ENCODE assay signal across 25 mouse cellular contexts in genomic region chr8:116466586-116466985, GRCm38 (mm10). TPM values are rescaled to one million over a fixed set of nuclear protein-coding genes. Genes with fewer than 3 reads are reported as not detected.
DNase-seq lines count a peak whose midpoint lies in the region; TF ChIP-seq lines count a peak whose summit lies in the region.
"Had no signal": no experiment of that assay in that cellular context is flagged by ENCODE, and none has a peak within 500 bp of the region (broad histone marks: within the 10 kb centered on the region; RNA-seq: fewer than 3 reads in every experiment).

No protein-coding gene starts in this region.

- no peaks in the 10 kb centered on the region for H3K27me3 ChIP-seq in kidney, adult 2 months (replicated peaks; ENCODE audit: control insufficient read depth, insufficient read depth, low read length)
- H3K27me3 ChIP-seq: embryonic facial prominence, embryonic 12.5 days; embryonic facial prominence, embryonic 15.5 days; forebrain, embryonic 12.5 days had no signal

- intact Hi-C loops in gastrocnemius, adult 2 months (cut with DNase I), result no loop called here
- intact Hi-C loops in gastrocnemius, postnatal 14 days (cut with DNase I; ENCODE audit: low total_unique reads), result no loop called here
- intact Hi-C loops in heart, postnatal 25 days (cut with DNase I), result no loop called here

- TF ChIP-seq CTCF in gastrocnemius, adult 2 months (IDR thresholded peaks at IDR 0.05), result no peak
- no peak for TF ChIP-seq CTCF in kidney, adult 2 months (conservative IDR thresholded peaks at IDR 0.05; ENCODE audit: insufficient read depth, insufficient read length, low read depth, low read length)

- TF ChIP-seq POLR2A in kidney, adult 2 months (IDR thresholded peaks at IDR 0.05; ENCODE audit: low read depth, low read length), result no peak

- WGBS in kidney, adult 2 months, result 73% methylated on average over 7 of the region's 7 CpGs

- no peaks in the 10 kb centered on the region for H3K4me1 ChIP-seq in kidney, adult 2 months (ENCODE audit: control insufficient read depth, insufficient read depth, low read length)
- H3K4me1 ChIP-seq: embryonic facial prominence, embryonic 12.5 days; embryonic facial prominence, embryonic 15.5 days; forebrain, embryonic 10.5 days; forebrain, embryonic 12.5 days had no signal

- no peak overlapping the region for H3K4me3 ChIP-seq in gastrocnemius, adult 2 months
- no peak overlapping the region for H3K4me3 ChIP-seq in kidney, adult 2 months (ENCODE audit: insufficient read depth, low read depth, low read length)
- H3K4me3 ChIP-seq: embryonic facial prominence, embryonic 12.5 days; embryonic facial prominence, embryonic 15.5 days; erythroblast, embryonic 14.5 days; forebrain, embryonic 10.5 days; forebrain, embryonic 12.5 days had no signal

- peak overlapping the region; percentile 16; the same call in 1 of the 2 replicates for H3K27ac ChIP-seq in gastrocnemius, adult 2 months
- H3K27ac ChIP-seq in kidney, adult 2 months (ENCODE audit: insufficient read depth, low read depth, low read length), result no peak overlapping the region
- H3K27ac ChIP-seq: embryonic facial prominence, embryonic 12.5 days; embryonic facial prominence, embryonic 15.5 days; forebrain, embryonic 10.5 days; forebrain, embryonic 12.5 days had no signal

- H3K36me3 ChIP-seq in kidney, adult 2 months (ENCODE audit: control insufficient read depth, insufficient read depth, low read length), result no peaks in the 10 kb centered on the region
- H3K36me3 ChIP-seq: embryonic facial prominence, embryonic 12.5 days; embryonic facial prominence, embryonic 15.5 days; forebrain, embryonic 10.5 days; forebrain, embryonic 12.5 days had no signal

- no peak for DNase-seq in gastrocnemius, adult 2 months
- no peak for DNase-seq in gastrocnemius, postnatal 14 days
- peak; percentile 22 to 27 for DNase-seq in heart, adult 18-20 months
- DNase-seq in heart, postnatal 25 days (ENCODE audit: low spot score), result no peak
- DNase-seq in kidney, postnatal 10 days, result peak; percentile 9
- no peak for DNase-seq in kidney, adult 2 months
- DNase-seq: adrenal gland, adult 2 months; adrenal gland, postnatal 10 days; adrenal gland, postnatal 25 days; cerebellum, adult 11 months; cerebellum, adult 18-20 months; cerebellum, adult 8-10 months; cerebellum, adult 9-11 months; cerebellum, postnatal 14 days; cerebellum, postnatal 36 days; embryo, embryonic 11 days had no signal

RNA-seq across cellular contexts. Expression of gene Dynlrb2, which starts 38.2 kb away (rescaled TPM):
- total RNA-seq in gastrocnemius, adult 2 months (2021), result not detected
- total RNA-seq in gastrocnemius, postnatal 14 days (2021), result not detected
- 1 to 10 TPM in 1 of 2 experiments, not detected in 1; 1.1 TPM for total RNA-seq in heart, adult 18-20 months (2021)
- total RNA-seq in heart, postnatal 25 days (2021), result not detected
- 2.2 TPM in 2 replicates for polyA plus RNA-seq in kidney, adult 2 months (2012; rRNA removed)
- total RNA-seq: adrenal gland, adult 2 months; adrenal gland, postnatal 25 days; common myeloid progenitor, adult 5-6 weeks; ES-E14; MEL had no signal
- polyA plus RNA-seq: adrenal gland, adult 2 months; C2C12; erythroblast, embryonic 14.5 days had no signal

Comparison
In these comparisons a context has a peak if more than half of its experiments do, and no peak if none do; other contexts are left out.
1. DNase-seq: peak in heart, adult 18-20 months (2 of 2) and kidney, postnatal 10 days (single experiment); none in gastrocnemius, adult 2 months (single experiment), gastrocnemius, postnatal 14 days (single experiment), heart, postnatal 25 days (single experiment) and kidney, adult 2 months (single experiment).